Mouse (Mus musculus) heart, adult 2 months (tissue): Measurements from ENCODE around the gene Rprml.

Experiments used
- CTCF ChIP-seq: fragments of 200-600 bp; IDR thresholded peaks from 2 replicates; pipeline ENCODE4 v1.8.1; 2022; ENCODE audit warnings: antibody characterized with exemption, mild to moderate bottlenecking, moderate library complexity
- POLR2A ChIP-seq: fragments of 200-500 bp; IDR thresholded peaks from 2 replicates; pipeline ENCODE4 v1.6.1; 2011; ENCODE audit warnings: mild to moderate bottlenecking, low read depth, low read length, control low read depth; ENCODE audit not compliant: insufficient read depth

GRCm38 (mm10) chr11:103634806-103635205 is 14.6 kb upstream of the Rprml start:
- TF ChIP-seq POLR2A = no peak
- TF ChIP-seq CTCF = no peak
